Mouse (Mus musculus) cerebellum, adult 11 months (tissue): ENCODE data around the gene Opcml.
A peak's percentile ranks its signal among the peaks of the same experiment; 100 is the strongest.

Source experiments
- DNase-seq: peaks from one replicate; pipeline ENCODE4 v3.0.0; 2022

The Opcml gene

DNA sequence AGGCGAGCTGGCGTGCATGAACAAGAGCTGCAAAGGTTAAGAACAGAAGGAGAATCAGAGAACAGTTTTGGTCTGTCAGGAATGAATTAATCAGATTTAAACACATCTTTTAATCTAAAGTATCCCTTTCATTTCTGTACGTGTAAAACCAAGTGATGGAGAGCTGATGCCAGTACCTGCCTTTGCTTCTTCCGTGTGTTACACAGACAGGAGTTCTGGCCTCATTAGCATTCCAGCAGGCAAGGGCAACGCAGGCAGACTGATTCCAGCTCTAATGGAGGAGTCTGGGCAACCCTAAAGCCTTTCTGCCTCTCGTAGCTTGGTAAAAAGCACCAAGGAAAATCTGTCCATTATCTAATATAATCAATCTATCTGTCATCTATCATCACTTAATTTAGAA is 771.2 kb downstream of the Opcml start:
- no peak for DNase-seq

DNA sequence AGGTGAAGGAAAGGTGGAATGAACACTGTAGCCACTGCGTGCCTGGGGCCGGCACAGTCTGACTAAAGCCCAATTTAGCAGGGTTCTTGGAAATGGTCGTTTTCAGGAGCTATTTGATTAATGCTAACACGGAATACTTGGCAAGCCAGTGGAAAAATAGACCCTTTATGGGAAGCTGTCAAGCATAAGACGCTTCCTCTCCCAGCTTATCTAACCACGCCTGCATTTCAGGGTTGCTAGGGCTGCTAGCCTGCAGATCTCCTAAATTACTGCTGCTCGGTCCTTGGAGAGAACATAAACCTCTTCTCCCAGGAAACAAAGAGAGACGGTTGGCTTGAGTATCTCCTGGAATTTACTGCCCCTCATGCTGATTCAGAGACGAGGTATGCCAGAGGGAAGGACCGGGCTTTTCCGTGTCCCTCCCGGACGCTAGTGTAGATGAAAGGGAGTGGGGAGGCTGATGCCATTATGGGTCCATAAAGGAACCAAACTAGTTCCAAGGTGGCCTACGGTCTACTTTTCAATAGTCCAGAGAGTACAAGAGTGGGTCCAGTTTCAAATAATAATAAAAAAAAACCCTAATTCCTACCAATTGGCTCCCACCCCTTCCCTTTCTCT is 772.6 kb downstream of the Opcml start:
- no peak for DNase-seq

DNA sequence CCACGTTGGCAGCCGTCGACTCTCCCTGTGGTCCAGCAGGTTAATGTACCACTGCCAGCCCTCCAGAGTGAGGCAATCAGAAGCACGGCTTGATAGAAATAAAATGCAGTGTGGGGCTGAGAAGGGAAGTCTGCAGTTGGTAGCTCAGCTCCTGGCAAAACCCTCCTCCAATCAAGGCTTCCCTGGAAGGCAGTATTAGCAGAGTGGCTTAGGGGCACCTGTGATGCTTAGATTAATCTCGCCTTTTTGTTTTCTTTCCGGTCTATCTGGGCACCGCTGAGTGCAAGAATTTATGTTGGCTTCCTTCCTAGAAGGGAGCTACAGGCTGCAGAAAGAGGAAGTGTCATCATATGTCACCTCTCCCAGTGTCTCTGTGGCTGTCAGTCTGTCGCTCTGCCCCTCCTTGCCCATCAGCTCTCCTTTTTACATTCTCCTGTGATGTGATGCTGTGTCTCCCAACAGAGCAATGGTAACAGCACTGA is 778.5 kb downstream of the Opcml start:
- peak; percentile 84 for DNase-seq

DNA sequence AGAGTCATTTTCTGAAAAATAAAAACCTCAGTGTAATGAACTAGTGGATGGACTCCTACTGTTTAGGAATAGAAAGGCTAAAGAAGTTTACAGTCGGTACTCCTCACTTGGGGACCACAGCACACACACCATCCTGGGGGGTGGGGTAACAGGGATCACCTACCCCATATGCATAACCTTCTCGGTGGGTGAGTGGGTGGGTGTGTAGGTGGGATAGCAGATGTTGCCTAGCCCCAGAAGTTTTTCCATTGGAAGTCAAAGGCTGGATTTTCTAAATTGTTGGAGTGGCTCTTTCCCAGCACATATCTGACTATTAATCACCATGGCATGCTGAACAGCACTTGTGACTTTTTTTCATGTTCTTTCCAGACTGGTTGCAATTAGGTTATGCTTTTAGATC is 779.2 kb downstream of the Opcml start:
- DNase-seq = no peak

DNA sequence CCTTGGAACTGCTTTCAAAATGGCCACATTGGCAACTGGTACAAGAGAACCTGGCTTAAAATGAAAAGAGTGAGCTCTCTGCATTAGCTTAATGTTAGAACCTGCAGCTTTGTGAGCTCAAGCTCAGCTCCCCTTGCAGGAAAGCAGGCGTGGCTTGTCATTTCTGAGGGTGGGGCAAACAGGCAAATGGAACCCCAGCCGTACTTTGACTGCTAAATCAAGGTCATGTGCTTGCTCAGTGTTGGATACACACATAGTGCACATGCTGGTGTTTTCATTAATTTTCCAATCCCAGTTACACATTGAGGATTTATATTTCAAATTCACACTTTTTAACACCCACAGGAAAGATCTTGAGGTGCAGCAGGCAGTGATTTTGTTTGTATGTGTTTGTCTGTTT is 781.1 kb downstream of the Opcml start:
- no peak for DNase-seq

DNA sequence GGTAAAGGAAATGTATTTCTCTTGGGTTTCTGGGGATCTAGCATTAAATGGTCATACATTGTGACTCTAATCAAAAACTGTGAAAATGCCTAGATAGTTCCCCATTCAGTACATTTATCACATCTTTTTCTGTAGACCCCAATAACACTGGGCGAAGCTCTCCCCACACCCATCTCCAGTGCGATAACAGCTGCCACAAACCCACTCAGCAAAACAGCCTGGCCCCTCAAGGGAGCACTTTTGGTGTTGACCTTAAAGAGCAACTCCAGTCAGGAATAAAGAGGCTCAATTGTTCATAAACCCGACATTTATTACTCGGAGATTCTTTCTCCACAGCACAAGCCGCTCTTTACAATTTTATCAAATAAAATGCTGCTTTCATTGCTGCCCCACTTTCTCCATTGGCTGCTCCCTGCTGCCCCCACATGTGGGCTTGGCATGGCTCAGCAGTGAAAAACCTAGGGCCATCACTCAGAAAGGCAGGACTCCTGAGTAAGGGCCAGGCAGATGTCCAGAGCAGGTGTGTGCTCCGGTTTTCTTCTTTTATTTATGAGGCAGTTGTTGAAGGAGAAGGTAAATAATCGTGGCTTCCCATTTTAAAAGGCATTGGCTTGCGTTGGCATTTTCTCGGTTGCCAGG is 781.7 kb downstream of the Opcml start:
- DNase-seq = no peak

DNA sequence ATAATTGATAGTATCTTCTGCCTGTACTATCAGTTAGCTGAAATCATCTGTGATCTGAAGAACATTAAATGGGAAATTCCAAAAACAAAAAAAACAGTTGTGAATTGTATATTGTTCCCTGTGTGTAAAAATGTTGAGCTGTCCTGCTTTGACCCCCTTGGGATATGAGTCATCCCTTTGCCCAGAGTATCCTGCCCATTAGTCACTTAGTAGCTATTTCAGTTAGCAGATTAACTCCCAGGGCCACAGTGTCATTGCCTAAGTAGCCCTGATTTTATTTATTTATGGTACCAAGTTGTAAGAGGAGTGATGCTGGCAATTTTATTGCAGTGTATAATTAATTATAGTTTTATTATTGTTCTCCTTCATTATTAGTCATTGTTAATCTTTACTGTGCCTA is 788.2 kb downstream of the Opcml start:
- no peak for DNase-seq

DNA sequence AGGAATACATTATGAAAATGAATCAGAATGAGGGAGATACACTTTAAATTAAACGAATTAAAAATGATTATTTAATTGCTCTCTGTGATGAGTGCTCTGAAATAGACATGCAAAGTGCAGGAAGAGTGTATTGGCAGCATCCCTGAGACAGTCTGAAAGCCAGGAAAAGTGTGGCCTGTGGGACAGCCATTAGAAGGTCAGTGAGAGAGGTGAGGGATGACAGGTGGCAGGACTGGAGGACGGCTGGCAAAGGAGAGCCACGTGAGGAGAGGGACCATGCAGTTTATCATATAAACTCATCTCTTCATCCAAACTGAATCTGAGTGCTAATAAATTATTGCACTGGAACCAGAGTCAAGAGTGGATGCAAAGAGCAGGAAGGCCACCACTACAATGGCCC is 796.7 kb downstream of the Opcml start:
- DNase-seq = no peak

DNA sequence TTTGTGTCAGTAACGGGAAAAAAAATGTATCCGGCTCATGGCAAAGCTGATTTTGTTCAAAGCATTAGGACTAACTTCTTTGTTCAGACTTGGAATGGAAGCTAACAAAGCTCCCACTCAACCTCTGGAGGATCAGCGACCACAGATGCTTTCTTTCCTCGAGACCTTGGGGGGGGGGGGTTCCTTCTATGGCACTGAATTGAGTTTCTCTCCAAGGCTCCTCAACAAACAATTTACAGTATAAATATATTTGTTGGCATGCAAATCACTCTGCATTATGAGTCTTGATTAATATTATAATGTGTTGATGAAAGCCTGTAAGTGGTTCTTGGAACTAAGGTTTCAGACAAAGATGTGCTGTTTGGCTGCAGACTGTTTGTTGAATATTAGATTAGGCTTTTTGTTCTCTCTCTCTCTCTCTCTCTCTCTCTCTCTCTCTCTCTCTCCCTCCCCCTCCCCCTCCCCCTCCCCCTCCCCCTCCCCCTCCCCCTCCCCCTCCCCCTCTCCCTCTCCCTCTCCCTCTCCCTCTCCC is 797.3 kb downstream of the Opcml start:
- DNase-seq = no peak

DNA sequence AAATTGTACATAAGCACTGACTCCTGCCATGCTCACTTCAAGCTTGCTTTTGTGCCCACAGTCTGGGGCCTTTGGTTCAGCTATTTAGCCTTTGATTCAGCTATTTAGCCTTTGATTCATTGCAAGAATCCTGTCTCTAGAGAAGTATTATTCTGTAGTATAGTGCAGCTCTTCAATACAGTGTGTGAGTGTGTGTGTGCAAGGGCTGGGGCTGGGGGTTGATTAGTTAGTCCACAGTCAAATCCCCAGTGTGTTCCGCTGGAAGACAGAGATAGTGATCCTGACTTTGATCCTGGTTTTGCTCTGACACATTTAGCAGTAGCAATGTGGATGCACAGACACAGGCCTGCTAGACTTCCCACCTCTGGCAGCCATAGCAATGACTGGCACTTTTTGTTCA is 797.9 kb downstream of the Opcml start:
- DNase-seq = no peak

DNA sequence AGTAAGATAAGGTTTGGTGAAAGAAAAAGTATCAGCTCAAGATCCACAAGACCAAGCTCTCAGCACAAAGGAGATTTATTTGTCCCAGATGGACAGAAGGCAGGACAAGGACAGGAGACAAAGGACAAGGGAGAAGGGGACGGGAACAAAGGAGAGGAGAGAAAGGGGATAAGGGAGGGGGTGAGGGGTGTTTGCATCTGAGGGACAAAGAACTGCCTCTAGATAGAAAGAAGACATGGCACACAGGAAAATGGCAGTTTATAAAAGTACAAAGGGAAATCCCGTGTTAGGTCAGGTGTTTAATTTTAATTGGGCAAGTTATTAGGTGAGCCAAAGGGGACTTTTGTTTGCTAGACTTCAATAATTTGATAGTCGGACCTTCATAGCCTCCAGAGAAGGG is 801.6 kb downstream of the Opcml start:
- no peak for DNase-seq

DNA sequence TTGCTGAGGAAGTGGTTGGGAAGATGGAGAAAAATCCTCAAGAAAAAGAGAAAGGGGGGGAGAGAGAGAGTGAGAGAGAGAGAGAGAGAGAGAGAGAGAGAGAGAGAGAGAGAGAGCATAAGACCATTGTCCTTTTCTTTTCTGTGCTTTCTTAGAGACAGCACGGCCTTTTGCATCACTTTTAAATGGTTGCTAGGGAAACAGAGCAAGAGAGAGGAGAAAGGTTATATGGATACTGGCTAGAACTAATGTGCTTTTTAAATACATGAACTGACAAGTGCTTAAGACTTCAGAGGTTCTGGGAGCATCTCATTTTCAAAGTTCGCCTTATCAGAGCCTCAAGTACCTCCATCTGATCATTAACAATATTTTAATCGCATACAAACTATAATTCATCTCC is 804.5 kb downstream of the Opcml start:
- no peak for DNase-seq

DNA sequence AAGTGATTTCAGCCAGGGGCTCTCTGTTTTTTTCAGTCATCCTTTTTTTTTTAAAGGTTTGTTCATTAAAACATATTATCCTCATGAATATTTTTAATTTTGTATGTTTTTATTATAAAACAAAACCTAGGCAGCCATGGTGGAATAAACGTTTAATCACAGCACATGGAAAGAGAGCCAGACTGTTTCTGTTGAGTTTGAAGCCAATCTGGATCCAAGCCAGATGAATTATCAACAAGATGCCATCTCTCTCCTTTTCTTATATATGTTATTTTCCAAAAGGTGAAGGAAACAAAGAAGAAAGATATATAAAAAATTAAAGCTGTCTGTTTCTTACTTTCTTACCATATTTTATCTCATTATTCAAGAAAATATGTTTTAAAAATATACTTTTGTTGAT is 815.0 kb downstream of the Opcml start:
- DNase-seq = no peak

DNA sequence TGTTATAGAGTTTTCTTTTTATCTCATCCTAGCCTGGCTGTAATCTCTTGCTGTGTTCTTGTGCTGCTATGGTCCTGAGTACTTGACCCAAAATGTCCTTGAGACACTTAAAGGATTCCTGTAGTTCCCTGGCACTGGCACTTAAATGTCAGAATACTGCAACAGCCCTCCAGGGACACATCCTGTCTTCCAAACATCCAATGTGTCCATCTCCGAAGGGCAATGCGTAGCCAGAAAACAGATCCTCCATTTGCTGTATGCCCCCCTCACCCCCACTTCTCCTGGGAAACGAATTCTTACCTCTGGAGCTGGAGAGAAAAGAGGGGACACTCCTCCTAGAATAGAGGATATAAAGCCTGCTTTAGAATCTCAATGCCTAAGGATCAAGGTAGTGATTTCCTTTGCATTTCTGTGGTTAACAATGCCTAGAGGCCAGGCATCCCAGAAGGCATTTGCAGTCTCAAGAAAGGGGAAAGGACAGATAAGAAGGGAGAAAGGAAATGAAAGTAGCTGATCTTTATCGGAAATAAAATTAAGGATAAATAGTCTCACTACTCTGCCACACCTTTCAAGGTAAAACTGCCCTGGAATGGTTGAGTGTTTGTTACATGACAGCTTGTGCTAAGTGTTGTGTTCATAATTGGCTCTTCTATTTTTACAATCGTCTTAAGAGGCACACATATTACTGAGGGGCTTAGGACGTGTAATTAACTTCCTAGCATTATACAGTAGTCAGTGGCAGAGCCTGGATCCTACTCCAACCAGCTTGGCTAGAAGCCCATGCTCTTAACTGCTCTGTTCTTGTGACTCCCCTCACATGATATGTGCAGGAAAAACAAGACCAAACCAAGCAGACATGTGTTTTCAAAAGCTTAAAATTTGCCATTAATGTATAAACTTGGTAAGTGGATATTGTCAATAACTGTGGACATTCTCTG is 823.4 kb downstream of the Opcml start:
- no peak for DNase-seq

DNA sequence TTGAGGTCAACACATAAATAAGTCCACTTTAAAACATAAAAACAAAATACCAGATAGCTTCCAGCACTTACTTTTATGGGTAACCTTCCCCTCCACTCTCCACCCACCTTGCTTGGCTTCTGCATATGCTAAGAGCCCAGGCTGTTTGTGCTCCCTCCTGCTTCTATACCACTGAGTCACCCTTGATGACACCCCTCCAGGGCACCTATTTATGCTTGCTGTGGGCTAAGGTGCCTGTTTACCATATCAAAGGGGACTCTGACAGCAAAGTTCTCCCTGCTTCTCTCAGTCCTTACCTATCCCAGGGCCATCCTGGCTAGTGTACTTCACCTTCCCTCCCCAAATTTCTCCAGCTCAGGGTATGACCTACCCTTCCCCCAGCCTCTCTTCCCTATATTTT is 824.9 kb downstream of the Opcml start:
- no peak for DNase-seq

DNA sequence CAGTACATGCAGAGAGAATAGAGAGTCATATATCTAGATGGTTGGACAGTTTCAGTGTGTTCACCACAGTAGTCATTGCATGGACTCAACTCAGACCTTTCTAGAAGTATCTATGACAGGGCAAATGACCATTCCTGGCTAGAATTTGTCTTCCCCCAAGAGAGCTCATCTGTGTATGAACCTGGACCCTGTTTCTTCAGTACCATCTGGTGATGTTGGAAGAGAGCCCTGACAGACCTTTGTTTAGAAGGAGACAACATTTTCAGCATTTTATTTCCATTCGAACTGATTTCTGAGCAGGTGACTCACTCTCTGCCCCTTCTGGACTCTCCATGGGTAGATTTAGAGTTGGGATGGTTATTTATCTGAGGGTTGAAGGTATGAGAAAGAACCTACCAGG is 827.1 kb downstream of the Opcml start:
- DNase-seq = peak; percentile 79

DNA sequence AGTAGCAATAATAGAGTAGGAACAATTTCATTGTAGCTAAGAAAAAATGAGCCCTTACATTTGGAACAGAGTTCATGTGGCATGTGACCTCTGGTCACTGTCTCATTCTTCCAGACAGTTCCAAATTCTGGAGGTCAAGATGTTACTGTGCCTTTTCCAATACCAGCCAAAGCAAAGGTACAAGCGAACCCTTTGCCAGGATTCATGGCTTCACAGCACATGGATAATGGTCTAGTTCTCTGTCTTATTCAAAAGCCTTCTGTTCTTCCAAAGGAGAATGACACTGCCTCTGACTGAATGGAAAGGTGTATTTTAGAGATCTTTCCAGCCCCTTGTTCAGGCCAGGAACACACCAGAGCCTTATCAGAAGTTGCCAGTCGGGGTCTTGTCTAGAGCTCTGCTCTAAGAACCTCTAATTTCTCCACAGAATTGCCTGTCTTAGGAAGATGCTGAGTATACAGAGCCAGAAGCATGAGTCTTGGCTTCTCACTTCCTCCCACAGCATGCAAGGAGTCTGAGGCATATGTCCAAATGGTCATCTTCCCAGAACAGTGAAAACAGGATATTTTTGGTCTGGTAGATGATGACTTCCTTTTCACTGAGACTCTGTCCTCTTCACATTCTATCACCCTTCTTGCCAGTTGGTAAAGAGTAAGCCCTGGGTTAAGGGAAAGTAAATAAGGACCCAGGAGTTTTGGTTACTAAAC is 827.8 kb downstream of the Opcml start:
- DNase-seq = peak; percentile 60

DNA sequence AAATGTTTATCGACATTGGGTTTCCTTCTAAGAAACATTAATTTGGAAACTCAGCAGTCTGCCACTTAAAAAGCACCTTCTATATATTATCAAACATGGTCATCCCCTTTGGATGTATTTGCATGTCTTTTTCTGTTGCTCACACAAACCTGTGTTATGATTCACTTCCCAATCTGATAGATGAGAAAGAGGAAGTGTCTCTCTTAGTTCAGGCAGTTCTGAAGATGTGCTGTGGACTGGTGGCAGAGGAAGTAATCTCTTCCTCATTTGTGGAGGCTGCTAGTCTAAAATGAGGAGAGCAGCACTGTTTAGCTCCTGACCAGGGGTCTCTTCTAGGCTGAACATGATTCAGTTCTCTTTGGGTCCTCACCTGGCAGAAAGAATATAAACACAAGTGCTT is 831.4 kb downstream of the Opcml start:
- DNase-seq = no peak

DNA sequence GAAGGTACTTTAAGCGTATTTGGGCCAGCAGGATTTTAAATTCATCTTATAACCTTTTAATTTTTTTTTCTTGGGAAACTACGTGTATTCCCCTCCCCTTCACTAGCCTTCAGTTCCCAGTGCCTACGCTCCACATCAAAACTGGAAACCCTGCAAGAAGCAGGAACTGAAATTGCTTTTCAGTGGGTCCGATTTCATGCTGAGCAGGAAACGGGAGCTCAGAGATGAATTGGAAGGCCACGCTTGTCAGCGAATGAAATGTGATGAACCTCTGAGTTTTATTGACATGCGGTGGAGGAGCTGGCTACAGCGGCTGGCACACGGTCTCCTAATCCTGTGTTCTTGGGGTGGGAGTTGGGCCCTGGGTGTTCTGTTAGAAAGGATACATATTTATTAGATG is 834.3 kb downstream of the Opcml start:
- no peak for DNase-seq

DNA sequence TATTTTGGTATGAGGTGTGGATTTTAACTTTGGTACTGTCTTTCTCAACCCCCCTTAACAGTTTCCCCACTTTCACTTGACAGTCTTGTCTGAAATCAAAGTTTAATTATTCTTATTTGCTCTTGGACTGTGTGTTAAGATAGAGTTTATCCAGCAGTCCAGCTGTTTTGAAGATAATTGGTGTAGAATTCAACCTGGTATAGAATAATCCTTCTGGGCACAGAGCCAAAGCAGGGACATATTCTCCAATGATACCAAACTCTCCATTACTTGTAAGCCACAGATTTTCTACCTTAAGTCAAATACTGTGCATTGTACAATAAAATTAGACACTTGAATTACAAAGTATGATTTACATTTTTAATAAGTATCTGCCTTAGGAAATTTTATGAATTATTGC is 852.2 kb downstream of the Opcml start:
- DNase-seq = no peak

DNA sequence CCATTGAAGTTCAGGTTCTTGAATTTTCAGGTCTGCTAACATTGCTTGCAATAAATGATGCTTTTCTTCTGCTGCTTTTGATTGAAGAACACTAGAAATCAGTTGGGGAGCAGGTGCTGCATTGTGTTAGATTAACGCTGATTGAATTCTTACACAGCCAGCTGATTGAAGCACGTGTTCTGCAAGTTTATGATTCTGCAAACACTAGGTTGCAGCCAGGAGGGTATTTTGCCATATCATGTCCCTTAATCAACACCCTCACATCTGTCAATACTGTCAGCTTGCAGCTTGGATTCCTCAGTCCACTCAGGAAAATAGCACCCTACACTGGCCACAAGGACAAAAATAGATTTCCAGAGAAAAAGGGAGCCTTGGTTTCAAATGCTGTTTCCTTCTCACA is 853.5 kb downstream of the Opcml start:
- DNase-seq = no peak

DNA sequence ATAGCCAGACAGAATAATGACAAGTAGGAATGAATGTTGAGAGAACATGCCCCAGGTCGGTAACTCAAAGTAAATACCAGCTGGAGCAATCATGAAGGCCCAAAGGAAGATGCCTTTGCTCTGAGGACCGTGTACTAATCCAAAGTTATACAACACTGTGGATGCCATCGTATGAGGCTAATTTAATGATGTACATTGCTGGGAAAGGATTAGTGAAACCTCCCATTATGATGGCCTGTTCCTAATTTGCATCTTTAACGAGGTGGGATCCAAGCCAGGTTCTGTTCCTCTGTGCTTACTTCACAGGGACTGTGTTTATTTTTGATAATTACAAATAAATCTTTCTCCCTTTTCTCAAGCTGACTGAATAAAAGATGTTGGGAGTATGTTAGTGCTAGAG is 859.5 kb downstream of the Opcml start:
- DNase-seq = no peak

DNA sequence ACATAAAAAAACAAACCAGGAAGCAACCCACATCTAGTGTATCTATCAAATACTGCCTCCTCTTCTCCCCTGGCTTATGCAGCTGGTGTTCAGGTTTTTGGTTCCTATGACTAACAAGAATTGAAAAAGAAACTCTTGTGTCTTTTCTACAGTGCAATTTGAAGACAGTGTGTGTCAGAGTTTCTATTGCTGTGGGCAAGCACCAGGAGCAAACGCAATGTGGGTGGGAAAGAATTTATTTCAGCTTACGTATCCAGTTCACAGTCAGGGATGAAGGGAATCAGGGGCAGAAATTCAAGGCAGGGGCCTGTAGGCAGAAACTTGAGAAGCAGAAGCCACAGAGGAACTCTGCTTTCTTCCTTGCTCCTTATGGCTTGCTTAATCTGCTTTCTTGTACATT is 869.4 kb downstream of the Opcml start:
- DNase-seq = no peak
